Mouse (Mus musculus) heart, postnatal 0 days (tissue): ENCODE measurements around the gene Ldlr.
A peak's percentile ranks its signal among the peaks of the same experiment; 100 is the strongest.

Source experiments
- CTCF ChIP-seq: IDR thresholded peaks from 2 replicates; pipeline ENCODE4 v1.5.1; 2016; ENCODE audit warnings: antibody characterized with exemption, control low read depth, low read depth
- EP300 ChIP-seq: IDR thresholded peaks from 2 replicates; pipeline ENCODE4 v1.6.1; 2016; ENCODE audit warnings: antibody characterized with exemption, low read depth

DNA sequence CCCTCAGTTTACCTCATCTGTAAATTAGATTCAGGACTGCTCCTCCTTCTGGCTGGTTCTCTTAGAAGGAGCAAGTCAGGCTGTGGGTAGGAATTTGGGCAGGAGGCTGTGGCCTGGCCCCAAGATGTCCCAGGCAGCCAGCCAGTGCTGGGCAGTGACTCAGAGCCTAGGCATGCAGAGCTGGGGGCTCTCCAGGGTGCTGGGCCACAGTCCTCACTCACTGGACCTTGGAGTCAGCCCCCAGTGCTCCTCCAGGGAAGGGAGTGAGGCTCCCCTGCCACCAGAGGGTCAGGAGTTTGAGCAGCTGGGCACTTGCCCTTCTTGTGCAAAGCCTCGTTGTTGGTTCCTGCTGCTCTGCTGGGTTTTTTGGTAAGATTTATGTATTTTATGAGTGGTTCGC, 30.7 kb downstream of the Ldlr start:
- TF ChIP-seq CTCF (peak; percentile 2; the same call in 1 of the 2 replicates), EP300 (0 out of 2 replicates have a peak, but pooled peaks have one; percentile 24)
